Mouse (Mus musculus) liver, postnatal 0 days (tissue): ENCODE data around the gene Cyb5rl.
"Not testable (repeated sequence)": the region's sequence is repeated elsewhere in the genome, so short reads cannot be mapped to it uniquely, and the experiment has no call there.

Experiments used
- CTCF ChIP-seq: sonication (generic); IDR thresholded peaks from 2 replicates; pipeline ENCODE4 v1.5.1; 2016; ENCODE audit warnings: antibody characterized with exemption, low read depth
- EP300 ChIP-seq: IDR thresholded peaks from 2 replicates; pipeline ENCODE4 v1.6.1; 2016; ENCODE audit warnings: antibody characterized with exemption, low read depth, mild to moderate bottlenecking

DNA sequence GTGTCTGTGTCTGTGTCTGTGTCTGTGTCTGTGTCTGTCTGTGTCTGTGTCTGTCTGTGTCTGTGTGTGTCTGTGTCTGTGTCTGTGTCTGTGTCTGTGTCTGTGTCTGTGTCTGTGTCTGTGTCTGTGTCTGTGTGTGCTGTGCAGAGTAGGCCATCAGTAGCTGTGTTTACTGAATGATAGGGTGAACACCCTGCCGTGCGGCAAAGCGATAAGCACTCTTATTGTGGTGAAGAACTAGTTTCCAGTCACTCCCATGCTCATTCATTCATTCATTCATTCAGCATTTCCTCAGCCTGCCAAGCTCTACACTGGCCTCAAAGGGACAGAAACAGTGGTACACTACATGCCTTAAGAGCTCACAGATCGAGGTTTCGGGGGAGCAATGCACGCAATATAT, 42.4 kb downstream of the Cyb5rl start:
- TF ChIP-seq CTCF, EP300: not testable (repeated sequence)
